Mouse (Mus musculus): Measurements from ENCODE around the gene Tpp2.
"Not testable (repeated sequence)": the region's sequence is repeated elsewhere in the genome, so short reads cannot be mapped to it uniquely, and the experiment has no call there.

The Tpp2 gene

GRCm38 (mm10) chr1:43933488-43934415 lies at the start of gene Tpp2:
Gene Tpp2 (plus strand): TSS chr1:43933647.
- DNase-seq, result peak; percentile 96

- not testable (repeated sequence) for DNase-seq
Observed at GRCm38 (mm10) chr1:43888358-43888757, 45.1 kb upstream of the Tpp2 start.

- DNase-seq, result no peak
Observed at GRCm38 (mm10) chr1:43895742-43896141, 37.7 kb upstream of the Tpp2 start.

- DNase-seq, result no peak
Observed at GRCm38 (mm10) chr1:43897131-43897530, 36.3 kb upstream of the Tpp2 start.

GRCm38 (mm10) chr1:43897987-43898386 lies 35.5 kb upstream of the Tpp2 start:
- no peak for DNase-seq

GRCm38 (mm10) chr1:43898991-43899714 lies 34.3 kb upstream of the Tpp2 start:
- peak; percentile 65 for DNase-seq

GRCm38 (mm10) chr1:43902417-43902816 lies 31.0 kb upstream of the Tpp2 start:
- no peak for DNase-seq

- no peak for DNase-seq
Observed at GRCm38 (mm10) chr1:43902855-43903254, 30.6 kb upstream of the Tpp2 start.

- DNase-seq, result no peak
Observed at GRCm38 (mm10) chr1:43915428-43915827, 18.0 kb upstream of the Tpp2 start.

GRCm38 (mm10) chr1:43916854-43917253 lies 16.6 kb upstream of the Tpp2 start:
- DNase-seq, result no peak

- DNase-seq, result no peak
Observed at GRCm38 (mm10) chr1:43934416-43934810, 966 bp downstream of the Tpp2 start.

- DNase-seq, result no peak
Observed at GRCm38 (mm10) chr1:43939310-43939709, 5.9 kb downstream of the Tpp2 start.

GRCm38 (mm10) chr1:43941476-43942217 lies 8.2 kb downstream of the Tpp2 start:
- no peak for DNase-seq

GRCm38 (mm10) chr1:43942814-43943213 lies 9.4 kb downstream of the Tpp2 start:
- DNase-seq, result no peak

- DNase-seq, result no peak
Observed at GRCm38 (mm10) chr1:43953679-43954078, 20.2 kb downstream of the Tpp2 start.

- DNase-seq, result no peak
Observed at GRCm38 (mm10) chr1:43964381-43964780, 30.9 kb downstream of the Tpp2 start.

GRCm38 (mm10) chr1:43966756-43967155 lies 33.3 kb downstream of the Tpp2 start:
- no peak for DNase-seq

GRCm38 (mm10) chr1:43969361-43969760 lies 35.9 kb downstream of the Tpp2 start:
- no peak for DNase-seq

- DNase-seq, result peak; percentile 10
Observed at GRCm38 (mm10) chr1:43971089-43971488, 37.6 kb downstream of the Tpp2 start.

GRCm38 (mm10) chr1:43996914-43997589 lies 63.6 kb downstream of the Tpp2 start:
- DNase-seq, result no peak

GRCm38 (mm10) chr1:44004513-44004912 lies 71.1 kb downstream of the Tpp2 start:
- no peak for DNase-seq

GRCm38 (mm10) chr1:44015556-44015955 lies 82.1 kb downstream of the Tpp2 start:
- no peak for DNase-seq

GRCm38 (mm10) chr1:44019934-44020333 lies 86.5 kb downstream of the Tpp2 start, which contains the start of gene Mettl21c:
Gene Mettl21c (minus strand): TSS chr1:44020034.
- no peak for DNase-seq

All from liver (tissue).